Mouse (Mus musculus): ENCODE measurements around the gene Trim32. TPM values are rescaled to one million over a fixed set of nuclear protein-coding genes. Genes with fewer than 3 reads are reported as not detected.

The Trim32 gene
- polyA plus RNA-seq (2015; fragmentation: Nextera tagmentation; extraction: Ambion mirVana), result 3.0 and 3.6 TPM in 2 replicates

GRCm38 (mm10) chr4:65604504-65605150 is at the start of gene Trim32:
Gene Trim32 (plus strand): TSS chr4:65604986.
- Histone ChIP-seq H3K27me3 (ENCODE audit: insufficient read depth, low read length) (no peaks in the 10 kb centered on the region), H3K4me3 (ENCODE audit: low read depth, low read length) (peak within 1 kb of the TSS; percentile 85), H3K27ac (ENCODE audit: low read depth) (peak within 1 kb of the TSS; percentile 16; the same call in 1 of the 2 replicates), H3K9me3 (ENCODE audit: low read length) (no peaks in the 10 kb centered on the region), H3K4me1 (ENCODE audit: insufficient read depth) (peaks cover 11% of the 10 kb centered on the region), H3K9ac (replicated peaks) (peak within 1 kb of the TSS; percentile 72), H3K36me3 (replicated peaks; ENCODE audit: insufficient read depth, low read length) (no peaks in the 10 kb centered on the region), H3K4me2 (ENCODE audit: low read depth, low read length) (peak within 1 kb of the TSS; percentile 90)
- DNase-seq (peak; percentile 96), ATAC-seq (peak; percentile 97)
- WGBS (ENCODE audit: insufficient replicate concordance), result 5% methylated on average over 33 of the region's 33 CpGs
- no peak for TF ChIP-seq EP300 (IDR thresholded peaks at IDR 0.05; ENCODE audit: low read depth)
- TF ChIP-seq CTCF (IDR thresholded peaks at IDR 0.05; ENCODE audit: low read depth), result no peak

GRCm38 (mm10) chr4:65565493-65565892 is 39.3 kb upstream of the Trim32 start:
- H3K9me3 ChIP-seq (ENCODE audit: low read length), result no peaks in the 10 kb centered on the region
- ATAC-seq (no peak), DNase-seq (no peak)
- no peak overlapping the region for H3K9ac ChIP-seq (replicated peaks)
- H3K4me2 ChIP-seq (ENCODE audit: low read depth, low read length), result no peak overlapping the region
- H3K4me1 ChIP-seq (ENCODE audit: insufficient read depth), result no peaks in the 10 kb centered on the region
- H3K27me3 ChIP-seq (ENCODE audit: insufficient read depth, low read length), result no peaks in the 10 kb centered on the region
- 54% methylated on average over 4 of the region's 4 CpGs for WGBS (ENCODE audit: insufficient replicate concordance)
- TF ChIP-seq CTCF (IDR thresholded peaks at IDR 0.05; ENCODE audit: low read depth) (no peak), EP300 (IDR thresholded peaks at IDR 0.05; ENCODE audit: low read depth) (no peak)
- H3K36me3 ChIP-seq (replicated peaks; ENCODE audit: insufficient read depth, low read length), result no peaks in the 10 kb centered on the region
- H3K27ac ChIP-seq (ENCODE audit: low read depth), result no peak overlapping the region
- no peak overlapping the region for H3K4me3 ChIP-seq (ENCODE audit: low read depth, low read length)

- no peak overlapping the region for H3K9ac ChIP-seq (replicated peaks)
- no peaks in the 10 kb centered on the region for H3K36me3 ChIP-seq (replicated peaks; ENCODE audit: insufficient read depth, low read length)
- DNase-seq, result no peak
- no peaks in the 10 kb centered on the region for H3K4me1 ChIP-seq (ENCODE audit: insufficient read depth)
- no peak overlapping the region for H3K4me2 ChIP-seq (ENCODE audit: low read depth, low read length)
- H3K27me3 ChIP-seq (ENCODE audit: insufficient read depth, low read length), result no peaks in the 10 kb centered on the region
- no peak overlapping the region for H3K27ac ChIP-seq (ENCODE audit: low read depth)
- TF ChIP-seq CTCF (IDR thresholded peaks at IDR 0.05; ENCODE audit: low read depth) (no peak), EP300 (IDR thresholded peaks at IDR 0.05; ENCODE audit: low read depth) (no peak)
- no peak for ATAC-seq
- 59% methylated on average over 1 of the region's 1 CpGs for WGBS (ENCODE audit: insufficient replicate concordance)
- H3K4me3 ChIP-seq (ENCODE audit: low read depth, low read length), result no peak overlapping the region
- H3K9me3 ChIP-seq (ENCODE audit: low read length), result no peaks in the 10 kb centered on the region
These were observed 24.5 kb upstream of the Trim32 start for GRCm38 (mm10) chr4:65580254-65580653.

- no peak overlapping the region for H3K9ac ChIP-seq (replicated peaks)
- H3K9me3 ChIP-seq (ENCODE audit: low read length), result no peaks in the 10 kb centered on the region
- no peaks in the 10 kb centered on the region for H3K4me1 ChIP-seq (ENCODE audit: insufficient read depth)
- no peak overlapping the region for H3K27ac ChIP-seq (ENCODE audit: low read depth)
- no peaks in the 10 kb centered on the region for H3K36me3 ChIP-seq (replicated peaks; ENCODE audit: insufficient read depth, low read length)
- DNase-seq (no peak), ATAC-seq (no peak)
- WGBS (ENCODE audit: insufficient replicate concordance), result 59% methylated on average over 5 of the region's 5 CpGs
- H3K27me3 ChIP-seq (ENCODE audit: insufficient read depth, low read length), result no peaks in the 10 kb centered on the region
- H3K4me2 ChIP-seq (ENCODE audit: low read depth, low read length), result no peak overlapping the region
- no peak overlapping the region for H3K4me3 ChIP-seq (ENCODE audit: low read depth, low read length)
- no peak for TF ChIP-seq EP300 (IDR thresholded peaks at IDR 0.05; ENCODE audit: low read depth)
- TF ChIP-seq CTCF (IDR thresholded peaks at IDR 0.05; ENCODE audit: low read depth), result no peak
These were observed 17.8 kb upstream of the Trim32 start for GRCm38 (mm10) chr4:65586947-65587346.

GRCm38 (mm10) chr4:65589780-65590179 is 15.0 kb upstream of the Trim32 start:
- H3K27me3 ChIP-seq (ENCODE audit: insufficient read depth, low read length), result no peaks in the 10 kb centered on the region
- no peak overlapping the region for H3K9ac ChIP-seq (replicated peaks)
- no peak overlapping the region for H3K27ac ChIP-seq (ENCODE audit: low read depth)
- DNase-seq (no peak), ATAC-seq (no peak)
- no peaks in the 10 kb centered on the region for H3K9me3 ChIP-seq (ENCODE audit: low read length)
- H3K36me3 ChIP-seq (replicated peaks; ENCODE audit: insufficient read depth, low read length), result no peaks in the 10 kb centered on the region
- no peak overlapping the region for H3K4me3 ChIP-seq (ENCODE audit: low read depth, low read length)
- no peaks in the 10 kb centered on the region for H3K4me1 ChIP-seq (ENCODE audit: insufficient read depth)
- no peak overlapping the region for H3K4me2 ChIP-seq (ENCODE audit: low read depth, low read length)
- TF ChIP-seq CTCF (IDR thresholded peaks at IDR 0.05; ENCODE audit: low read depth) (peak; percentile 73), EP300 (IDR thresholded peaks at IDR 0.05; ENCODE audit: low read depth) (no peak)

GRCm38 (mm10) chr4:65594601-65595369 is 10.0 kb upstream of the Trim32 start:
- DNase-seq (no peak), ATAC-seq (no peak)
- TF ChIP-seq CTCF (IDR thresholded peaks at IDR 0.05; ENCODE audit: low read depth), result no peak
- no peak for TF ChIP-seq EP300 (IDR thresholded peaks at IDR 0.05; ENCODE audit: low read depth)
- no peaks in the 10 kb centered on the region for H3K4me1 ChIP-seq (ENCODE audit: insufficient read depth)
- 55% methylated on average over 5 of the region's 5 CpGs for WGBS (ENCODE audit: insufficient replicate concordance)
- no peak overlapping the region for H3K4me2 ChIP-seq (ENCODE audit: low read depth, low read length)
- no peaks in the 10 kb centered on the region for H3K27me3 ChIP-seq (ENCODE audit: insufficient read depth, low read length)
- H3K4me3 ChIP-seq (ENCODE audit: low read depth, low read length), result no peak overlapping the region
- no peak overlapping the region for H3K9ac ChIP-seq (replicated peaks)
- H3K36me3 ChIP-seq (replicated peaks; ENCODE audit: insufficient read depth, low read length), result no peaks in the 10 kb centered on the region
- no peak overlapping the region for H3K27ac ChIP-seq (ENCODE audit: low read depth)
- H3K9me3 ChIP-seq (ENCODE audit: low read length), result no peaks in the 10 kb centered on the region
